Mouse (Mus musculus) midbrain, embryonic 14.5 days (tissue): ENCODE measurements at regions not wholly inside any gene's neighbourhood (a gene's known extent, or its start where the extent isn't known, plus 50 kb on each side); places are given as distances from the start of the nearest gene placed in this dataset.

Experiments used
- ATAC-seq: fragments of 200-750 bp; cut with Nextera tagmentation; 2 replicates; pipeline ENCODE4 v1.8.0; 2017; ENCODE audit warnings: moderate number of reproducible peaks, moderate library complexity; ENCODE audit not compliant: low FRiP score, low TSS enrichment
- DNase-seq: peaks from one replicate; pipeline ENCODE4 v3.0.0-alpha.2; 2015
- H3K27ac ChIP-seq: fragments of 300-500 bp; sonication (generic); replicated peaks from 2 replicates; pipeline ENCODE4 v1.5.1; 2014; ENCODE audit warnings: mild to moderate bottlenecking, low read depth, low read length, moderate library complexity
- H3K27me3 ChIP-seq: fragments of 300-500 bp; sonication (generic); 2 replicates; pipeline ENCODE4 v1.6.1; 2014; ENCODE audit warnings: low read length, control low read depth, mixed read lengths; ENCODE audit not compliant: control insufficient read depth, insufficient read depth
- H3K36me3 ChIP-seq: fragments of 300-500 bp; sonication (generic); 2 replicates; pipeline ENCODE4 v1.6.1; 2014; ENCODE audit warnings: low read length, control low read depth; ENCODE audit not compliant: control insufficient read depth, insufficient read depth
- H3K4me1 ChIP-seq: fragments of 300-500 bp; sonication (generic); 2 replicates; pipeline ENCODE4 v1.6.1; 2014; ENCODE audit warnings: mild to moderate bottlenecking, antibody characterized with exemption, low read length, control low read depth; ENCODE audit not compliant: control insufficient read depth, insufficient read depth
- H3K4me2 ChIP-seq: fragments of 300-500 bp; sonication (generic); 2 replicates; pipeline ENCODE4 v1.6.1; 2014; ENCODE audit warnings: mild to moderate bottlenecking, low read length, moderate library complexity
- H3K4me3 ChIP-seq: fragments of 300-500 bp; sonication (generic); replicated peaks from 2 replicates; pipeline ENCODE4 v1.5.1; 2014; ENCODE audit warnings: low read depth, low read length
- H3K9ac ChIP-seq: fragments of 300-500 bp; sonication (generic); replicated peaks from 2 replicates; pipeline ENCODE4 v1.6.1; 2014; ENCODE audit warnings: mild to moderate bottlenecking, low read length, moderate library complexity
- H3K9me3 ChIP-seq: fragments of 300-500 bp; sonication (generic); 2 replicates; pipeline ENCODE4 v1.6.1; 2016; ENCODE audit warnings: low read length, control low read depth, mixed read lengths; ENCODE audit not compliant: control insufficient read depth
- WGBS: fragments of 180-500 bp; shearing (Covaris S2); extraction: QIAGEN DNeasy Blood & Tissue Kit; methylation state at CpG from one replicate; pipeline ENCODE4 v1.1.7; 2014; 5-methylcytosine and 5-hydroxymethylcytosine counted together

- H3K27ac ChIP-seq, result no peak overlapping the region
- no peak overlapping the region for H3K4me3 ChIP-seq
- H3K27me3 ChIP-seq, result no peaks in the 10 kb centered on the region
- no peak overlapping the region for H3K4me2 ChIP-seq
- 88% methylated on average over 2 of the region's 2 CpGs for WGBS
- no peaks in the 10 kb centered on the region for H3K9me3 ChIP-seq
- H3K4me1 ChIP-seq, result no peaks in the 10 kb centered on the region
- ATAC-seq (no peak), DNase-seq (peak; percentile 16)
- no peak overlapping the region for H3K9ac ChIP-seq
- H3K36me3 ChIP-seq, result no peaks in the 10 kb centered on the region
Observed at GRCm38 (mm10) chr8:114074122-114074521, 59.2 kb upstream of the Nudt7 start.

GRCm38 (mm10) chr8:114076701-114077100, 56.7 kb upstream of the Nudt7 start:
- WGBS, result 94% methylated on average over 5 of the region's 5 CpGs
- H3K9ac ChIP-seq, result no peak overlapping the region
- no peak overlapping the region for H3K27ac ChIP-seq
- H3K36me3 ChIP-seq, result no peaks in the 10 kb centered on the region
- ATAC-seq (no peak), DNase-seq (no peak)
- H3K9me3 ChIP-seq, result no peaks in the 10 kb centered on the region
- H3K4me2 ChIP-seq, result no peak overlapping the region
- no peak overlapping the region for H3K4me3 ChIP-seq
- H3K4me1 ChIP-seq, result peaks cover 5% of the 10 kb centered on the region
- no peaks in the 10 kb centered on the region for H3K27me3 ChIP-seq

- DNase-seq, result peak; percentile 82
- Histone ChIP-seq H3K9me3 (no peaks in the 10 kb centered on the region), H3K27me3 (no peaks in the 10 kb centered on the region), H3K27ac (no peak overlapping the region), H3K4me1 (peaks cover 7% of the 10 kb centered on the region), H3K4me2 (0 out of 2 replicates have a peak overlapping the region, but pooled peaks have one; percentile 1), H3K36me3 (no peaks in the 10 kb centered on the region), H3K9ac (no peak overlapping the region), H3K4me3 (no peak overlapping the region)
- peak; percentile 40; the same call in 1 of the 2 replicates for ATAC-seq
- WGBS, result 5% methylated on average over 10 of the region's 10 CpGs
Observed at GRCm38 (mm10) chr8:114081049-114081756, 52.2 kb upstream of the Nudt7 start.

- no peaks in the 10 kb centered on the region for H3K9me3 ChIP-seq
- ATAC-seq, result no peak
- WGBS, result 63% methylated on average over 3 of the region's 3 CpGs
- no peak overlapping the region for H3K27ac ChIP-seq
- H3K9ac ChIP-seq, result no peak overlapping the region
- DNase-seq, result peak; percentile 45
- no peak overlapping the region for H3K4me2 ChIP-seq
- H3K4me3 ChIP-seq, result no peak overlapping the region
- H3K27me3 ChIP-seq, result no peaks in the 10 kb centered on the region
- no peaks in the 10 kb centered on the region for H3K36me3 ChIP-seq
- H3K4me1 ChIP-seq, result peaks cover 7% of the 10 kb centered on the region
Observed at GRCm38 (mm10) chr8:114081757-114082059, 51.6 kb upstream of the Nudt7 start.
